Mouse (Mus musculus): ENCODE data around the gene Wdr78. TPM values are rescaled to one million over a fixed set of nuclear protein-coding genes. Genes with fewer than 3 reads are reported as not detected.

Wdr78 gene
- polyA plus RNA-seq, 1 experiment from 2014 or later: 1.4 TPM

- Histone ChIP-seq H3K4me1 (replicated peaks; ENCODE audit: insufficient read depth, low read length) (no peaks in the 10 kb centered on the region), H3K4me2 (ENCODE audit: low read length) (no peak overlapping the region), H3K9ac (ENCODE audit: low read depth, low read length) (no peak overlapping the region), H3K4me3 (replicated peaks; ENCODE audit: low read depth, low read length) (no peak overlapping the region), H3K36me3 (ENCODE audit: insufficient read depth, low read length) (no peaks in the 10 kb centered on the region), H3K27me3 (ENCODE audit: insufficient read depth, low read length) (no peaks in the 10 kb centered on the region), H3K27ac (no peak overlapping the region), H3K9me3 (replicated peaks; ENCODE audit: low read length) (no peaks in the 10 kb centered on the region)
- no peak for DNase-seq (ENCODE audit: low spot score)
- no peak for ATAC-seq (replicated peaks; ENCODE audit: low FRiP score, low read depth)
- TF ChIP-seq CTCF (IDR thresholded peaks at IDR 0.05; ENCODE audit: low read depth): no peak
- WGBS: 81% methylated on average over 6 of the region's 6 CpGs
These were observed 46.3 kb downstream of the Wdr78 start for GRCm38 (mm10) chr4:103067906-103068655.

DNA sequence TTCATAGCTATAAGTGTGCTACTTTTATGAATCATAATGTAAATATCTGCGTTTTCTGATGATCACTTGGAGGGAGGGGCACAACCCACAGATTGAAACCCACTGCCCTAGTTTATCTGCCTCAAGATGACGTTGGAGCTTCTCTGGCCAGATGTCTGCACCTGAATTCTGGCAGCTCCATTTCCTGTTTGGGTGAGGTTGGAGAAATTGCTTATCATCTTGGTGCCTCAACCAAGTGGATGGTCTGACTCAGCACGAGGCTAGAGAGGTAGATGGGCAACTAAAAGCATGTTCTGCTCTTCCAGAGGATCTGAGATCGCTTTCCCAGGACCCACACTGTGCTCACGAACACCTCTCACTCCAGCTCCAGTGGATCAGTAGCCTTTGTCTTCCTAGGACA, 49.4 kb downstream of the Wdr78 start:
- H3K36me3 ChIP-seq (ENCODE audit: insufficient read depth, low read length): no peaks in the 10 kb centered on the region
- no peak overlapping the region for H3K4me3 ChIP-seq (replicated peaks; ENCODE audit: low read depth, low read length)
- H3K4me1 ChIP-seq (replicated peaks; ENCODE audit: insufficient read depth, low read length): no peaks in the 10 kb centered on the region
- ATAC-seq (replicated peaks; ENCODE audit: low FRiP score, low read depth): no peak
- H3K9ac ChIP-seq (ENCODE audit: low read depth, low read length): no peak overlapping the region
- no peak for DNase-seq (ENCODE audit: low spot score)
- no peak for TF ChIP-seq CTCF (IDR thresholded peaks at IDR 0.05; ENCODE audit: low read depth)
- 73% methylated on average over 5 of the region's 5 CpGs for WGBS
- H3K27ac ChIP-seq: no peak overlapping the region
- no peak overlapping the region for H3K4me2 ChIP-seq (ENCODE audit: low read length)
- no peaks in the 10 kb centered on the region for H3K9me3 ChIP-seq (replicated peaks; ENCODE audit: low read length)
- no peaks in the 10 kb centered on the region for H3K27me3 ChIP-seq (ENCODE audit: insufficient read depth, low read length)

DNA sequence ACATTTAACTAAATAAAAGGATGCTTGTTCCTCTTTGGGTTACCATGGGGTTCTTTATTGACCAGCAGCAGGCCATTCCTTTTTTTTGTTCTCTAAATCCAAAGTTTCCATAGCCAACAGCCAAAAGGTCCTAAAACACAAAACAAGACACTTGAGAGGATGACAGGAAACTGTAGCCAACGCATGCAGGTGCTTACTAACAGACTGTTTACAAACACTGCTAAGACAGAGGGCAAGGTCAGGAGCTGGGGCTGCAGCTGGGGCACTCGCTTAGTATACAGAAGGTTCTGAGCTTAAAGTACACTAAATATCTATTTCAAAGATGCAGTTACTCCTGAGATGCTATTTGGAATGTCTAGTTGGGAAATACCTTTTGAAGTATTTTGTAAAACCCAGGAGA, 49.9 kb downstream of the Wdr78 start:
- Histone ChIP-seq H3K4me3 (replicated peaks; ENCODE audit: low read depth, low read length) (no peak overlapping the region), H3K4me1 (replicated peaks; ENCODE audit: insufficient read depth, low read length) (no peaks in the 10 kb centered on the region), H3K9ac (ENCODE audit: low read depth, low read length) (no peak overlapping the region), H3K4me2 (ENCODE audit: low read length) (no peak overlapping the region), H3K27me3 (ENCODE audit: insufficient read depth, low read length) (no peaks in the 10 kb centered on the region), H3K36me3 (ENCODE audit: insufficient read depth, low read length) (no peaks in the 10 kb centered on the region), H3K27ac (no peak overlapping the region), H3K9me3 (replicated peaks; ENCODE audit: low read length) (no peaks in the 10 kb centered on the region)
- 67% methylated on average over 2 of the region's 2 CpGs for WGBS
- TF ChIP-seq CTCF (IDR thresholded peaks at IDR 0.05; ENCODE audit: low read depth): no peak
- ATAC-seq (replicated peaks; ENCODE audit: low FRiP score, low read depth) (no peak), DNase-seq (ENCODE audit: low spot score) (no peak)

DNA sequence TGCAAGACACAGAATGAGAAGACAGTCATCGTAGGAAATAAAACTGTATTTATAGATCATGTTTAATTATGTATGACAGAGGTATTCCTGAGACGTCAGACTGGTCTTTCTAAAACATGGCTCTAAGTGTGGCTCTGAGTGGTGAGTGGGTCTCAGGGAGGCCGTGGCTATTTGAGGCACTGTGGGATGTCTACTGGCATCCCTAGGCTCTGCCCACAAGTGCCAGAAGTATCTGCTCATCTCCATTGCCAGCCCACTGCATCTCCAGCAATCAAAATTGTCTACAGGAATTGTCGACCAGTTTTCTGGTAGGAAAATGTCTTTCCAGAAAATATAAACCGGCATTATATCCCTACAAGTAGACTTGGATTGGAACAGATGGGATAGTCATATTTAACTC, 57.4 kb downstream of the Wdr78 start:
- Histone ChIP-seq H3K27me3 (ENCODE audit: insufficient read depth, low read length) (no peaks in the 10 kb centered on the region), H3K9ac (ENCODE audit: low read depth, low read length) (no peak overlapping the region), H3K36me3 (ENCODE audit: insufficient read depth, low read length) (no peaks in the 10 kb centered on the region), H3K9me3 (replicated peaks; ENCODE audit: low read length) (no peaks in the 10 kb centered on the region), H3K4me2 (ENCODE audit: low read length) (no peak overlapping the region), H3K4me3 (replicated peaks; ENCODE audit: low read depth, low read length) (no peak overlapping the region), H3K27ac (no peak overlapping the region), H3K4me1 (replicated peaks; ENCODE audit: insufficient read depth, low read length) (no peaks in the 10 kb centered on the region)
- DNase-seq (ENCODE audit: low spot score) (no peak), ATAC-seq (replicated peaks; ENCODE audit: low FRiP score, low read depth) (no peak)
- WGBS: 79% methylated on average over 5 of the region's 5 CpGs
- TF ChIP-seq CTCF (IDR thresholded peaks at IDR 0.05; ENCODE audit: low read depth): no peak

GRCm38 (mm10) chr4:103048046-103048445, 66.3 kb downstream of the Wdr78 start:
- no peaks in the 10 kb centered on the region for H3K27me3 ChIP-seq (ENCODE audit: insufficient read depth, low read length)
- no peak overlapping the region for H3K9ac ChIP-seq (ENCODE audit: low read depth, low read length)
- no peak overlapping the region for H3K4me3 ChIP-seq (replicated peaks; ENCODE audit: low read depth, low read length)
- no peak overlapping the region for H3K27ac ChIP-seq
- WGBS: 78% methylated on average over 11 of the region's 11 CpGs
- no peak overlapping the region for H3K4me2 ChIP-seq (ENCODE audit: low read length)
- DNase-seq (ENCODE audit: low spot score) (no peak), ATAC-seq (replicated peaks; ENCODE audit: low FRiP score, low read depth) (no peak)
- no peaks in the 10 kb centered on the region for H3K36me3 ChIP-seq (ENCODE audit: insufficient read depth, low read length)
- no peak for TF ChIP-seq CTCF (IDR thresholded peaks at IDR 0.05; ENCODE audit: low read depth)
- H3K9me3 ChIP-seq (replicated peaks; ENCODE audit: low read length): no peaks in the 10 kb centered on the region
- no peaks in the 10 kb centered on the region for H3K4me1 ChIP-seq (replicated peaks; ENCODE audit: insufficient read depth, low read length)

DNA sequence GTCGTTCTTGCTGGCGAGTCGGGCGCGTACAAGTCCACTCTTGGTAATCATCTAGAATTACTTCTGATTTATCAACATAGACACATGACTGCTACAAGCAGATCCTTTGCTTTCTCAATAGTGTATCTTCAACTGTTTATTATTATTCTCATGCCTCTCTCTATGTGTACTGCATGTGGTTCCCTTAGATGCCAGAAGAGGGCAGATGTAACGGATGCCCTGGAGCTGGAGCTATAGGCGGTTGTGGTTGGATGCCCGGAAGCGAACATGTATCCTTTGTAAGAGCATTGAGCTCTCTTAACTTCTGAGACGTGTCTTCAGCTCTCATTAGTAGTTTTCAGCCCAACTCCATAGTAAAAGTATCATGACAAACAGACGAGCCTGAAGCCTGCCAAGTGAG, 71.4 kb downstream of the Wdr78 start:
- H3K4me2 ChIP-seq (ENCODE audit: low read length): no peak overlapping the region
- ATAC-seq (replicated peaks; ENCODE audit: low FRiP score, low read depth) (no peak), DNase-seq (ENCODE audit: low spot score) (no peak)
- no peaks in the 10 kb centered on the region for H3K36me3 ChIP-seq (ENCODE audit: insufficient read depth, low read length)
- no peaks in the 10 kb centered on the region for H3K27me3 ChIP-seq (ENCODE audit: insufficient read depth, low read length)
- no peak overlapping the region for H3K9ac ChIP-seq (ENCODE audit: low read depth, low read length)
- WGBS: 94% methylated on average over 11 of the region's 11 CpGs
- no peak overlapping the region for H3K27ac ChIP-seq
- TF ChIP-seq CTCF (IDR thresholded peaks at IDR 0.05; ENCODE audit: low read depth): peak; percentile 38; the same call in 1 of the 2 replicates
- H3K4me3 ChIP-seq (replicated peaks; ENCODE audit: low read depth, low read length): no peak overlapping the region
- no peaks in the 10 kb centered on the region for H3K4me1 ChIP-seq (replicated peaks; ENCODE audit: insufficient read depth, low read length)
- H3K9me3 ChIP-seq (replicated peaks; ENCODE audit: low read length): no peaks in the 10 kb centered on the region

- no peaks in the 10 kb centered on the region for H3K4me1 ChIP-seq (replicated peaks; ENCODE audit: insufficient read depth, low read length)
- no peak overlapping the region for H3K4me3 ChIP-seq (replicated peaks; ENCODE audit: low read depth, low read length)
- ATAC-seq (replicated peaks; ENCODE audit: low FRiP score, low read depth) (no peak), DNase-seq (ENCODE audit: low spot score) (no peak)
- H3K9me3 ChIP-seq (replicated peaks; ENCODE audit: low read length): no peaks in the 10 kb centered on the region
- H3K27ac ChIP-seq: no peak overlapping the region
- no peak overlapping the region for H3K9ac ChIP-seq (ENCODE audit: low read depth, low read length)
- H3K4me2 ChIP-seq (ENCODE audit: low read length): no peak overlapping the region
- WGBS: 59% methylated on average over 5 of the region's 5 CpGs
- H3K27me3 ChIP-seq (ENCODE audit: insufficient read depth, low read length): no peaks in the 10 kb centered on the region
- no peaks in the 10 kb centered on the region for H3K36me3 ChIP-seq (ENCODE audit: insufficient read depth, low read length)
- no peak for TF ChIP-seq CTCF (IDR thresholded peaks at IDR 0.05; ENCODE audit: low read depth)
These were observed 74.5 kb downstream of the Wdr78 start for GRCm38 (mm10) chr4:103039838-103040191.
